Mouse (Mus musculus) right cerebral cortex, postnatal 10 days (tissue): ENCODE results near the gene Zmynd19.
"Not testable (repeated sequence)": the region's sequence is repeated elsewhere in the genome, so short reads cannot be mapped to it uniquely, and the experiment has no call there.

ENCODE experiments used
- DNase-seq, 2 experiments: peaks; one replicate each; pipeline ENCODE4 v3.0.0; 2021; ENCODE audit warnings: low spot score in 2 of 2

Gene Zmynd19

DNA sequence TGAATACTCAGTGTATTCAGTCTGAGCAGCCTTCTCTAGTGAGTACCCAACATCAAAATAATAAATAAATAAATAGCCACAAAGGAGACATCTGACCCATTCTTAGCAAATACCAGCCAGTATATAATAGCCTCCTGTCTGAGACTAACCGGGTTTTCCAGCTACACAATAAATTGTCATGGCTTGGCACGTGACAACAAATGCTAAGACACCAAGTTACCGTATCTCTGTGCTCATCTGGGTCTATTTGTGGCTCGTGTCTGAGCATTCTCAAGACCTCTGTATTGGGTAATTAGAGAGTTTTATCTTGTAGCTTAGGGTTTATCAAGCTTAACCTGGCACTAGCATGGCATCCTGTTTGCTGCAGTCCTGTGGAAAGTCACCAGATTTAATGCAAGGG lies 7.5 kb upstream of the Zmynd19 start:
- no peak for DNase-seq

GRCm38 (mm10) chr2:24944304-24944703 lies 5.3 kb upstream of the Zmynd19 start:
- DNase-seq, result not testable (repeated sequence)

DNA sequence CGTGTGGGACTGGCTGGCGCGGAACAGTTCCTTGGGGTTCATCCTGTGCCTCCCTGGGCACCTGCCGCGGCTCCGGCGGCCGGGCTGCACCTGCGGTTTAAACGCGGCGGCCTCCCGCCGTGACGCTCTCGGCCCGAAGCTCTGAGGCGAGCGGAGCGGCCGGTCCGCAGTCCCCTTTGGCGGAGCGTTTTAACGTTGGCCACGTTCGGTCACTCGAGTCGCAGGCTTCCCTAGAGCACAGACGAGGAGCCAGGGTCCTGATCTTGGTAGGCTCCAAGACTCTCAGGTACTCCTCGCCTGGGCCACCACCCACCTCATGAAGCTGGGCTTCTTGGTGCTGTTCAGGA lies 570 bp downstream of the Zmynd19 start:
- no peak for DNase-seq

DNA sequence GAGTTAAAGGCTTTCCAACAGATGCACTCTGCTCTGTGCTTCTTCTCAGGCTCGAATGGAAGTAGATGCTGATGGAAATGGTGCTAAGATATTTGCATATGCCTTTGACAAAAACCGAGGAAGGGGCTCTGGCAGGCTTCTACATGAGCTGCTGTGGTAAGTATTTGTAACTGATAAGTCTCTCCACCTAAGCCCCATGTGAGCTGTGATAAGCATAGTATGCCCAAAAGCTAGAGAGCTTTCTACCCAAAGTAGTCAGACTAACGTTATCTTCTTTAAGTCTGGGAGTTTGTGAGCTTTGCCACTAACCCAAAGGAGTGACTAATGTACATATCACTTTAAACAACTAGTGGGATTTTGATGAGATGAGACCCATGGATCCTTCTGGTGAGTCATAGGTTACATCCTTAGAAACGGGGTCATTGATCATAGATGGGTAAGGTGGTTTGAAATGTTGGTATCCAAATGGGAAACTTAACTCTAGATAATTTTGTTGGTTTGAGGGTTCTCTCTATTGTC lies 3.0 kb downstream of the Zmynd19 start:
- DNase-seq, result no peak

DNA sequence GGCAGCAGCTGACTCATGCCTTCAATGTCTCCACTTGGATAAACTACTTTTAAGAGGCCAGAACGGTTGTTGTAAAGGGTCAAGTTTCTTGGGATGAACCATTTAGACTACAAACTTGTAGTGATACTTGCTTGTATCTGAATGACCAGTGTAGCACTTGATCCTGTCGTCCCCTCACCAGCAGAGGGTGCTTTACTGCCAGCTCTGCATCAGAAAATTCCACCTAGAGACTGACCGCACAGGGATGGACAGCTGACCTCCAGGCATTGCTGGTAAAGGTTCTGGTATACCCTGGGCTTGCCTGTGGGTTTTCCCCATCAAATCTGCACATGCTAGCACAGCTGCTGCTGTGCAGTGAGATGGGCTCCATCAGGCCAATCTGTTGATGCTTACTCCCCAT lies 11.3 kb downstream of the Zmynd19 start:
- DNase-seq, result peak in 1 of 2 experiments; percentile 47

DNA sequence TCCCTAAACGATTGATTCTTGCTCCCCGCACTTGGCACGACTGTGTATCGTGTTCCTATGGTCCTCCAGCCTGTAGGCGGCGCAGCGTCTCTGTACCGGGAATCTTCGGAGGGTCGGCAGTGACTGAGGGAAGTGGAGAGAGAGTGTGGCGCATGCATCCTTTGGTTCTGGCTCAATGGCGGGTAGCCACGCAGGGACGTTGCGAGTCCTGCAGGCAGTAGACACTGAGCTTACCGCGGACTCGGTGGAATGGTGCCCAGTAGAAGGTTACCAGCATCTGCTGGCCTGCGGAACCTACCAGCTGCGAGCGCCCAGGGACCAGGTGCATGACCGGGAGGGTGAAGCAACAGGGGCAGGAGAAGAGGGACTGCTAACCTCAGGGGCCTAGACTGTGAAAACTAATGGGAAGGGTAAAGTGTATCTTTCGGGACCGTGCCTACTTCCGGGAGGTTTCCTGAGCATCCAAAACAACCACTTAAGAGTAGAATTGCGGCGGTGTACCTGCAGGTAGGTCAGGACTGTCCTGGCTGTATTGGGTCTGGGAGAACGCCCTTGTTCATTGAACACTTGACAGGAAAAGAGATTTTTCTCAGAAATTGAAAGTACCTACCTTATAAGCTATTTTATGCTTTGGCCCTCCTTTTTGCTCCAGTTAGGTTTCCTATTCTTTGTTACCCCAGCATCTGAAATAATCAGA lies 12.9 kb downstream of the Zmynd19 start, which contains the start of gene Dph7:
Gene Dph7, plus strand, starts transcription at position 97 of the 697 bp plus-strand sequence.
- DNase-seq, result peak; percentile 93 to 95

DNA sequence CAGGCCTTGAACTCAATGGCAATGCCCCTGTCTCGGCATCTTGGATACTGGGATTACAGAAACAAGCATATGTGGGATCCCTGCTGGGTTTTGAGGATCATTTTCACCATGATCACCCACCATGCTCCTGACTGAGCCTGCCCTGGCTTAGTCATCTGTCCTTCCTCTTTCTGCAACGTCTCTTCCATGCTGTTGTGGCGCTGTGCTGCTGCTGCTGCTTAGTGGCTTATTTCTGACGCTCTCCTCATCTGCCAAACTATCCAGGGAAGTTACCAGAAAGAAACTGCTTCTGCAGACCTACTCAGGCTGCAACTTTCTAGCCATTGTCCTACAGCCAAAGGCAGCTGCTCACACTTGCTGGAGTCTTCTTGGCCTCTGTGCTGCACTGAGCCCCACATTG lies 20.8 kb downstream of the Zmynd19 start:
- DNase-seq, result no peak

- DNase-seq, result not testable (repeated sequence)
Measured at GRCm38 (mm10) chr2:24974452-24974851, 24.9 kb downstream of the Zmynd19 start.

DNA sequence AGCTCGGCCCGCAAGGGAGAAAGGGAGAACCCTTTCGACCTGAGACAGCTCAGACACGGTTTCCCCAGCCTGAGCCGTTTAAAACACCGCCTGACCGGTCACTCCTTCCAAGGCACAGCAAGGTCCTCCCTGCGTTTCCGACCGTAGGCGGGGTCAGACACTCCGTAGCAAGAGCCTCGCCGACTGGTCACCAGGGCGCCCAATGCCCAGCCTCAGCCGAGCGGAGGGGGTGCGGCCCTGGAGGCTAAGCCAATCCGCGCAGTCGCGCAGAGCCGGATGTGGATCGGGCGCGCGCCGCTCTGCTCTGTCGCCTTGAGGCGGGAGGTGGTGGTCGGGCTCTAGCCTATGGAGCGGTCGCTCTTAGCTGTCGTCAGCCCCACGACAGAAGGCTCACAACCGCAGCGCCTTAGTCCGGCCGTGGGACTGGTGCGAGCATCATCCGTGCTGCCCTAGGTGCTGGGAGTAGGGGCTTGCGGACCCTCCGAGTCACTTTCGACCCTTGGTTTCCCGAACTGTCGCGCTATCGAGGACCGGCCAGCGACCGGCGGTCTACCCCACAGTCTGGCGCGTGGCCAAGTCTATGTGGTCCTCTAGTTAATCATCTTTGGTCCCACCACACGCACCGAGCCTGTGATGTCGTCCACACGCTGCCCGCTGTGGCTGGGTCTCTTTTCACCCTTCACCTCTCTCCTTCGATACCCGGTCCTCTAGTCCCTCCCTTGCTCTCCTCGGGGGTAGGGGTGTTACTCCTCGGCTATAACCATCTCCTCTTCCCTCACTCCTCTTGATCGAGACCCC lies 25.5 kb downstream of the Zmynd19 start, which contains the start of gene Mrpl41:
Gene Mrpl41, minus strand, starts transcription at position 193 of the 798 bp plus-strand sequence.
- peak; percentile 99 for DNase-seq

GRCm38 (mm10) chr2:24975704-24976297 lies 26.2 kb downstream of the Zmynd19 start, which contains the start of gene Pnpla7:
TSS of gene Pnpla7 (plus strand) at chr2:24976033.
- peak; percentile 83 to 84 for DNase-seq

GRCm38 (mm10) chr2:24976960-24977359 lies 27.4 kb downstream of the Zmynd19 start:
- peak in 1 of 2 experiments; percentile 14 for DNase-seq

- no peak for DNase-seq
Measured at GRCm38 (mm10) chr2:24987762-24988161, 38.2 kb downstream of the Zmynd19 start.

GRCm38 (mm10) chr2:24995332-24995731 lies 45.7 kb downstream of the Zmynd19 start:
- DNase-seq, result peak; percentile 47 to 60

- no peak for DNase-seq
Measured at GRCm38 (mm10) chr2:24996471-24996870, 46.9 kb downstream of the Zmynd19 start.

DNA sequence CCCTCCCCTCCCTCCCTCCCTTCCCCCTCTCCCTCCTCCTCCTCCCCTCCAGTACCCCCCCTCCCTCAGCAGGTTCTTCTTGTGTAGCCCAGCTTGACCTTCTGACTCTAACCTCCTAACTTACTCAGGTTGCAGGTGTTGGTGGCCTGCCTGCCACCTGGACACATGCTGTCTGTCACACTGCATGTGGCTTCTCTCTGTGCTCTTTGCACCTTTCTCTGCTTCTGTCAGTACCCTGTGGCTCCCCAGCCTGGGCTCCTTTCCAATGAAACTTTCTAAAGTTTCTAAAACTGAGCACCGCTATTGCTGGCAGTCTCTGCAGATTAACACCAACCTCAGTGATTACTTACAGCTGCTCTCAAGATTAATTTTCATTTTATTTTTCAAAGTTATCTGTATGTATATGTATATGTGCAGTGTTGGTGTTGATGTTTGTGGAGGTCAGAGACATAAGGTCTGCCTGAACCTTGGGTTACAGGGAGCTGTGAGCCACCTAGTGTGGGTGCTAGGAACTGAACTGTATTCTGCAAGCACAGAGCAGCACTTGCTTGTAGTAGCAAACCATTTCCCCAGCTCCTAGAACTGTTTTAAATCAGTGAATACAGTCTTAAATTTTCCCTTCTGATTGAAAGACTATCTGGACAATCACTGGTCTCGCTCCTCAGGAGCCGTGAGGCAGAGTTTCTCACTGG lies 51.1 kb downstream of the Zmynd19 start:
- DNase-seq, result peak in 1 of 2 experiments; percentile 44

DNA sequence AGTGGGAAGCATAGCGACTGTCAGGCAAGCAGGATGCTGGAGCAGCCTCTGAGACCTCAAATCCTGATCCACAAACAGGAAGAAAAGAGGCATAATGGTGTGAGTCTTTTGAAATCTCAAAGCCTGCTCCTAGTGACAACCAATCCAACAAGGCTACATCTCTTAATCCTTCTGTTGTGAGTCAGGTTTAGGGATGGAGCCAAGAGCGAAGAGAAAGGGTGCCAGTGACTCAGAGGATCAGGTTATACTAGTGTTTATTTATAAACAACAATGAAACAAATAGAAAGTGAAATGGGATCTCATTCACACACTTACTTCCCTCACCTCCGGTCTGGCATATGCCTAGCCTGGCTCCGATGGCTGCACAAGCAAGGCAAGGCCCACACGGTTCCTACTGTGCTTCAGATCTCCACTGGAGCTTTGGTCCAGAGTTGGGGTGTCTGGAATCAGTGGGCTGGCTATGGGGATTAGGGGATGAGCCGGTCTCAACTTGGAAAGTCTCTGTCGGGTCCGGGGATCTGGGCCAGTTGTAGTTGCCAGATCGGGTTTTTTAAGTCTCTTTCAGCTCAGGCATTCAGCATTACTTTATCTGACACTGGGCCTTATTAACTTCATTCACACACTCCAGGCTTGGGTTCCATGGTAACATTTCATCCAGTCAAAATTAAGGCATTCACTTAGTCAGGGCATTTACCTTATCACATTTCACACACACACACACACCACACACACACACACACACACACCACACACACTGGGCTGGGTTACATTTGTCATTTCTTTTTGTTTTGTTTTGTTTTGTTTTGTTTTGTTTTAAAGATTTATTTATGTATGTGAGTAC lies 54.6 kb downstream of the Zmynd19 start:
- peak in 1 of 2 experiments; percentile 23 for DNase-seq

- no peak for DNase-seq
Measured at GRCm38 (mm10) chr2:25006767-25007166, 57.2 kb downstream of the Zmynd19 start.

DNA sequence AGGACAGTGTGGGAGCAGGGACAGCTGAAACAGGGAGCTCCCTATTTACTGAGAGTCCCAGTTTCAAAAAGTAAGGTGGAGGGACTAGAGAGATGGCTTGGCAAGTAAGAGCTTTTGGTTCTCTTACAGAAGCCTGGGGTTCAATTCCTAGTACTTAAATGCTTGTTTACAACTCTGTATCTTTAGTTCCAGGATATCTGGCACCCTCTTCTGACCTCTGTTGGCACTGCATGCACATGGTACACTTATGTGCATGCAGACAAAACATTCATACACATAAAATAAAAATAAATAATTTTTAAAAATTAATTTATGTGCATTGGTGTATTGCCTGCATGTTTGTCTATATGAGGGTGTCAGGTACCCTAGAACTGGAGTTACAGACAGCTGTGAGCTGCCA lies 58.7 kb downstream of the Zmynd19 start:
- DNase-seq, result no peak
